8 mouse cellular contexts compared by ENCODE assay signal in the genomic region with DNA sequence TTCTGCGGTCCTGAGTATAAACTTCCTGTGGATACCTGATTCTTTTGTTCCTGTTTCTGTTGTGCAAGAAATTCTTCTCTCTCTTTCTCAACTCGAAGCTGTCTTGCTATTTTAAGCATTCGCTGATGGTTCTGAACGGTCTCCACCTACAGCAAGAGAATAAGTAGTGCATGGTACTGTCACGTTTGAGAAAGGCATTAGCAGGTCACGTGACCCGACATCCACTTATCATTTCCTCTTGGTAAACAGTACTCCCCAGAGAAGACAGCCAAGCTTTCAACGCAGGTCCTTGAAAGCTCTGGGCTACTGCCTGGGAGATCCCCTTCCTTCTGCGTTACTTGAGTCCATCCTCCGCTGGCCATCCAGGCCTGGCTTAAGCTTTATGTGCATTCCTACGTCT. TPM values are rescaled to one million over a fixed set of nuclear protein-coding genes. Genes with fewer than 3 reads are reported as not detected.
DNase-seq lines count a peak whose midpoint lies in the region; ATAC-seq and TF ChIP-seq lines count a peak whose summit lies in the region.

No protein-coding gene starts in this region.

- H3K36me3 ChIP-seq in kidney, postnatal 0 days (ENCODE audit: insufficient read depth, low read length): peaks cover 21% of the 10 kb centered on the region
- H3K36me3 ChIP-seq in liver, adult 2 months (ENCODE audit: control insufficient read depth, insufficient read depth, low read length): 0 out of 2 replicates have a peak, but pooled peaks cover 4% of the 10 kb centered on the region
- no peaks in the 10 kb centered on the region for H3K36me3 ChIP-seq in spleen, adult 2 months (ENCODE audit: control insufficient read depth, insufficient read depth, low read length)
- peaks cover 40% of the 10 kb centered on the region for H3K36me3 ChIP-seq in midbrain, embryonic 15.5 days (replicated peaks)

- TF ChIP-seq CTCF in kidney, postnatal 0 days (IDR thresholded peaks at IDR 0.05; ENCODE audit: low read depth): no peak
- TF ChIP-seq CTCF in liver, adult 2 months (IDR thresholded peaks at IDR 0.05; ENCODE audit: low read depth, low read length): no peak
- TF ChIP-seq CTCF in spleen, adult 2 months (IDR thresholded peaks at IDR 0.05; ENCODE audit: extremely low read depth, insufficient read depth, insufficient read length, insufficient replicate concordance): no peak

- H3K4me2 ChIP-seq in kidney, postnatal 0 days (ENCODE audit: low read length): no peak overlapping the region
- H3K4me2 ChIP-seq in midbrain, embryonic 15.5 days: no peak overlapping the region

- peak; percentile 30 for DNase-seq in kidney, postnatal 0 days (ENCODE audit: low spot score)
- no peak for DNase-seq in kidney, adult 9 months
- DNase-seq in c-Kit-positive CD71-negative TER-119-negative erythroid progenitor cells, embryonic 14.5 days (ENCODE audit: low read depth): peak; percentile 38
- peak; percentile 34 for DNase-seq in liver, adult 2 months (ENCODE audit: extremely low read depth, low read depth, low spot score)
- peak; percentile 68 to 83 for DNase-seq in spleen, adult 2 months (ENCODE audit: low read depth in 1 of 2, low spot score in 2 of 2)
- DNase-seq in cerebellum, postnatal 25 days: no peak
- DNase-seq in cerebellum, adult 9-10 months: no peak

- no peaks in the 10 kb centered on the region for H3K79me2 ChIP-seq in liver, adult 2 months (ENCODE audit: control insufficient read depth, insufficient read depth, low read length)

- no peak overlapping the region for H3K9ac ChIP-seq in kidney, postnatal 0 days (ENCODE audit: low read depth, low read length)
- no peak overlapping the region for H3K9ac ChIP-seq in liver, adult 2 months (ENCODE audit: low read depth, low read length)
- no peak overlapping the region for H3K9ac ChIP-seq in midbrain, embryonic 15.5 days

- WGBS in kidney, postnatal 0 days: 67% methylated on average over 11 of the region's 11 CpGs
- 70% methylated on average over 11 of the region's 11 CpGs for WGBS in liver, adult 2 months
- 8% methylated on average over 11 of the region's 11 CpGs for WGBS in spleen, adult 2 months
- WGBS in midbrain, embryonic 15.5 days: 81% methylated on average over 11 of the region's 11 CpGs

- H3K27ac ChIP-seq in kidney, postnatal 0 days: no peak overlapping the region
- no peak overlapping the region for H3K27ac ChIP-seq in liver, adult 2 months (replicated peaks; ENCODE audit: insufficient read depth, low read depth, low read length)
- H3K27ac ChIP-seq in spleen, adult 2 months (ENCODE audit: insufficient read depth, low read length): peak overlapping the region; percentile 3; the same call in 1 of the 2 replicates
- H3K27ac ChIP-seq in midbrain, embryonic 15.5 days: no peak overlapping the region

- TF ChIP-seq POLR2A in liver, adult 2 months (IDR thresholded peaks at IDR 0.05; ENCODE audit: extremely low read depth, insufficient read depth, low read length): no peak
- TF ChIP-seq POLR2A in spleen, adult 2 months (IDR thresholded peaks at IDR 0.05; ENCODE audit: low read depth, low read length): no peak

- no peak overlapping the region for H3K4me3 ChIP-seq in kidney, postnatal 0 days (replicated peaks; ENCODE audit: low read depth, low read length)
- no peak overlapping the region for H3K4me3 ChIP-seq in liver, adult 2 months (ENCODE audit: insufficient read depth, low read depth, low read length)
- no peak overlapping the region for H3K4me3 ChIP-seq in spleen, adult 2 months (ENCODE audit: extremely low read depth, insufficient read depth, insufficient read length)
- no peak overlapping the region for H3K4me3 ChIP-seq in midbrain, embryonic 15.5 days

- ATAC-seq in kidney, postnatal 0 days (replicated peaks; ENCODE audit: low FRiP score, low read depth): no peak
- no peak for ATAC-seq in midbrain, embryonic 15.5 days (replicated peaks)

- H3K9me3 ChIP-seq in kidney, postnatal 0 days (replicated peaks; ENCODE audit: low read length): no peaks in the 10 kb centered on the region
- H3K9me3 ChIP-seq in midbrain, embryonic 15.5 days: no peaks in the 10 kb centered on the region

- no peaks in the 10 kb centered on the region for H3K4me1 ChIP-seq in kidney, postnatal 0 days (replicated peaks; ENCODE audit: insufficient read depth, low read length)
- H3K4me1 ChIP-seq in liver, adult 2 months (ENCODE audit: control insufficient read depth, insufficient read depth, low read length): no peaks in the 10 kb centered on the region
- peaks cover 3% of the 10 kb centered on the region for H3K4me1 ChIP-seq in spleen, adult 2 months (ENCODE audit: control insufficient read depth, insufficient read depth, insufficient read length)
- no peaks in the 10 kb centered on the region for H3K4me1 ChIP-seq in midbrain, embryonic 15.5 days

- H3K27me3 ChIP-seq in kidney, postnatal 0 days (ENCODE audit: insufficient read depth, low read length): no peaks in the 10 kb centered on the region
- H3K27me3 ChIP-seq in liver, adult 2 months (ENCODE audit: control insufficient read depth, insufficient read depth, low read length): no peaks in the 10 kb centered on the region
- H3K27me3 ChIP-seq in spleen, adult 2 months (ENCODE audit: control insufficient read depth, insufficient read depth, low read length): no peaks in the 10 kb centered on the region
- H3K27me3 ChIP-seq in midbrain, embryonic 15.5 days (replicated peaks): no peaks in the 10 kb centered on the region

RNA-seq across cellular contexts. Expression of gene Ift81, which starts 12.1 kb away (rescaled TPM):
- polyA plus RNA-seq in kidney, postnatal 0 days (2015; fragmentation: Nextera tagmentation; extraction: Ambion mirVana): 37.1 and 39.1 TPM in 2 replicates
- total RNA-seq in liver, adult 2 months (2014; rRNA removed): 1.7 and 3.0 TPM in 2 replicates
- 0.14 and 0.38 TPM in 2 replicates for polyA plus RNA-seq in liver, adult 2 months (2012; rRNA removed)
- polyA plus RNA-seq in spleen, adult 2 months (2012; rRNA removed): 0.22 and 0.34 TPM in 2 replicates
- polyA plus RNA-seq in midbrain, embryonic 15.5 days (2015; fragmentation: Nextera tagmentation; extraction: Ambion mirVana): 64.1 and 75.6 TPM in 2 replicates

RNA-seq across cellular contexts. Expression of gene P2rx7, which starts 41.5 kb away (rescaled TPM):
- 1.4 and 2.3 TPM in 2 replicates for polyA plus RNA-seq in kidney, postnatal 0 days (2015; fragmentation: Nextera tagmentation; extraction: Ambion mirVana)
- 2.2 and 4.3 TPM in 2 replicates for total RNA-seq in liver, adult 2 months (2014; rRNA removed)
- 2.7 and 4.0 TPM in 2 replicates for polyA plus RNA-seq in liver, adult 2 months (2012; rRNA removed)
- polyA plus RNA-seq in spleen, adult 2 months (2012; rRNA removed): 27.7 and 34.5 TPM in 2 replicates
- 2.9 and 3.0 TPM in 2 replicates for polyA plus RNA-seq in midbrain, embryonic 15.5 days (2015; fragmentation: Nextera tagmentation; extraction: Ambion mirVana)

Comparison
In these comparisons a context has a peak if more than half of its experiments do, and no peak if none do; other contexts are left out.
1. DNase-seq: peak in kidney, postnatal 0 days (single experiment), c-Kit-positive CD71-negative TER-119-negative erythroid progenitor cells, embryonic 14.5 days (single experiment), liver, adult 2 months (single experiment) and spleen, adult 2 months (2 of 2); none in kidney, adult 9 months (single experiment), cerebellum, postnatal 25 days (0 of 2) and cerebellum, adult 9-10 months (single experiment).
2. RNA of gene Ift81, which starts 12.1 kb away (polyA plus RNA-seq): 64.1 to 75.6 TPM in midbrain, embryonic 15.5 days and 37.1 to 39.1 TPM in kidney, postnatal 0 days; 0.14 to 0.38 TPM in liver, adult 2 months and 0.22 to 0.34 TPM in spleen, adult 2 months; every median in the first group is over 10 times any median in the second.